Mouse (Mus musculus): ENCODE data around the gene Adamts16.
A peak's percentile ranks its signal among the peaks of the same experiment; 100 is the strongest.
"Not testable (repeated sequence)": the region's sequence is repeated elsewhere in the genome, so short reads cannot be mapped to it uniquely, and the experiment has no call there.

Gene Adamts16

GRCm38 (mm10) chr13:70841421-70841904 is at the start of gene Adamts16:
Gene Adamts16, minus strand, starts transcription at chr13:70841811.
- DNase-seq = peak; percentile 40

- DNase-seq = no peak
Observed at GRCm38 (mm10) chr13:70887136-70887535, 45.5 kb upstream of the Adamts16 start.

- DNase-seq = no peak
Observed at GRCm38 (mm10) chr13:70885006-70885405, 43.4 kb upstream of the Adamts16 start.

- peak; percentile 84 for DNase-seq
Observed at GRCm38 (mm10) chr13:70883891-70884890, 42.6 kb upstream of the Adamts16 start.

- DNase-seq = not testable (repeated sequence)
Observed at GRCm38 (mm10) chr13:70879971-70880370, 38.4 kb upstream of the Adamts16 start.

- no peak for DNase-seq
Observed at GRCm38 (mm10) chr13:70877550-70877913, 35.9 kb upstream of the Adamts16 start.

- DNase-seq = peak; percentile 24
Observed at GRCm38 (mm10) chr13:70876648-70877549, 35.3 kb upstream of the Adamts16 start.

- no peak for DNase-seq
Observed at GRCm38 (mm10) chr13:70875411-70875949, 33.9 kb upstream of the Adamts16 start.

- DNase-seq = no peak
Observed at GRCm38 (mm10) chr13:70874741-70875140, 33.1 kb upstream of the Adamts16 start.

GRCm38 (mm10) chr13:70873851-70874250 is 32.2 kb upstream of the Adamts16 start:
- DNase-seq = not testable (repeated sequence)

- peak; percentile 57 for DNase-seq
Observed at GRCm38 (mm10) chr13:70871049-70871448, 29.4 kb upstream of the Adamts16 start.

GRCm38 (mm10) chr13:70866971-70867625 is 25.5 kb upstream of the Adamts16 start:
- DNase-seq = no peak

- DNase-seq = no peak
Observed at GRCm38 (mm10) chr13:70865867-70866266, 24.3 kb upstream of the Adamts16 start.

GRCm38 (mm10) chr13:70862162-70862908 is 20.7 kb upstream of the Adamts16 start:
- DNase-seq = no peak

GRCm38 (mm10) chr13:70853601-70854000 is 12.0 kb upstream of the Adamts16 start:
- no peak for DNase-seq

GRCm38 (mm10) chr13:70846933-70847332 is 5.3 kb upstream of the Adamts16 start:
- DNase-seq = no peak

- peak; percentile 33 for DNase-seq
Observed at GRCm38 (mm10) chr13:70845526-70845925, 3.9 kb upstream of the Adamts16 start.

- DNase-seq = no peak
Observed at GRCm38 (mm10) chr13:70842126-70842525, 515 bp upstream of the Adamts16 start.

GRCm38 (mm10) chr13:70840161-70840560 is 1.4 kb downstream of the Adamts16 start:
- peak; percentile 78 for DNase-seq

- no peak for DNase-seq
Observed at GRCm38 (mm10) chr13:70837571-70837970, 4.0 kb downstream of the Adamts16 start.

- no peak for DNase-seq
Observed at GRCm38 (mm10) chr13:70836246-70836645, 5.4 kb downstream of the Adamts16 start.
